Mouse (Mus musculus): Measurements from ENCODE around the gene Slc9a9. TPM values are rescaled to one million over a fixed set of nuclear protein-coding genes. Genes with fewer than 3 reads are reported as not detected.

Gene Slc9a9
- polyA plus RNA-seq, 1 experiment from 2014 or later = 1.2 TPM

DNA sequence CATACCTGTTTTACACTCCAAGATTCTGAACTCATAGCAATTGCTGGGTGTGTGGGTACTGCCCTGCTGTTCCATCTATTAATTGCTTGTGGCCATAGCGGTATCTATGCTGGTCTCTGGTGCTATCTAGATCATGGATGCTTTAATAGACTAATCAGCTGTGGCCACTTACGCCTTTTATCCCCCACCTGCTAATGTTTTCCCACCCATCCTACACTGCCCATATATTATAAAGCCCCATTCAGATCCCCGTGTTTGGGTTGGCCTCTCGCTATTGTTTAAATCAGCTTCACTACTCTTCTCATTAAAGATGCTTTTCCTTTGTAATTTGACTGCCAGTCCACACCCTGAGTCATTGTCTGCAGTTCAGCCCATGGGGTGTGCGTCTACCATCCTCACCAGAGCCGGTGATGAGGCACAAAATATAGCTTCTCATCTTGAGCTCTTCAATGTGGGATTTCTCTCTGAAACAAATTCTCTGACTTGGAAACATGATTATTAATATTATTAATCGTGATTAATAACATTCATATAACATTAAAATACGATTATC, 168.8 kb downstream of the Slc9a9 start:
- H3K27me3 ChIP-seq (ENCODE audit: control insufficient read depth, insufficient read depth, low read length) = no peaks in the 10 kb centered on the region

DNA sequence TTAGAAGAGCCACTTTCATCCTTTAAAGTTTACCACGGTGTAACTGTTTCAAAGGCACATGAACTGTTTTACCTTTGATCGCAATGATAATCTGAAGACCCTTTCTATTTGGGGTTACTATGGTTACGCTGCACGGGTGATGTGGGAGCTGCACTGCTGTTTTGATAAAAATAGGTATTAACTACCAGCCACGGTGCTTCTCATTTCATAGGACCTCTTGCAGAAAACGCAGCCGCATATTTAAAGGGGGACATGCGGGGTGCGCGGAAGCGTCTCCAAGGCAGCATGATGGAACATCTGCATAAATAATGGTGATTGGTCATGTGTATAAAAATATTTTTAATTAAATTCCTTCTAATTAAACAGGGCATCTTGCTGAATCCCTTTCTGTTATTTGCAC, 169.5 kb downstream of the Slc9a9 start:
- H3K4me1 ChIP-seq (ENCODE audit: control insufficient read depth, insufficient read depth, low read length) = no peaks in the 10 kb centered on the region
- no peak overlapping the region for H3K9ac ChIP-seq (ENCODE audit: low read length)
- no peak for ATAC-seq (ENCODE audit: insufficient number of reproducible peaks, low FRiP score, low TSS enrichment, low read depth)
- no peak overlapping the region for H3K4me3 ChIP-seq (ENCODE audit: low read depth, low read length)
- no peaks in the 10 kb centered on the region for H3K36me3 ChIP-seq (ENCODE audit: control insufficient read depth, insufficient read depth, low read length)
- H3K27me3 ChIP-seq (ENCODE audit: control insufficient read depth, insufficient read depth, low read length) = no peaks in the 10 kb centered on the region
- DNase-seq (ENCODE audit: low spot score) = no peak
- WGBS = 91% methylated on average over 11 of the region's 11 CpGs
- no peak overlapping the region for H3K27ac ChIP-seq (replicated peaks; ENCODE audit: low read depth, low read length)
- no peak overlapping the region for H3K4me2 ChIP-seq (ENCODE audit: low read depth, severe bottlenecking)
- no peaks in the 10 kb centered on the region for H3K9me3 ChIP-seq (ENCODE audit: control insufficient read depth, low read length)

More for the DNA sequence above, 168.8 kb downstream of the Slc9a9 start:
- H3K36me3 ChIP-seq (ENCODE audit: control insufficient read depth, insufficient read depth, low read length) = no peaks in the 10 kb centered on the region
- H3K4me3 ChIP-seq (ENCODE audit: low read depth, low read length) = no peak overlapping the region
- no peak overlapping the region for H3K27ac ChIP-seq (replicated peaks; ENCODE audit: low read depth, low read length)
- H3K4me2 ChIP-seq (ENCODE audit: low read depth, severe bottlenecking) = no peak overlapping the region
- no peaks in the 10 kb centered on the region for H3K4me1 ChIP-seq (ENCODE audit: control insufficient read depth, insufficient read depth, low read length)
- ATAC-seq (ENCODE audit: insufficient number of reproducible peaks, low FRiP score, low TSS enrichment, low read depth) (no peak), DNase-seq (ENCODE audit: low spot score) (no peak)
- no peak overlapping the region for H3K9ac ChIP-seq (ENCODE audit: low read length)
- 88% methylated on average over 8 of the region's 8 CpGs for WGBS
- H3K9me3 ChIP-seq (ENCODE audit: control insufficient read depth, low read length) = no peaks in the 10 kb centered on the region

DNA sequence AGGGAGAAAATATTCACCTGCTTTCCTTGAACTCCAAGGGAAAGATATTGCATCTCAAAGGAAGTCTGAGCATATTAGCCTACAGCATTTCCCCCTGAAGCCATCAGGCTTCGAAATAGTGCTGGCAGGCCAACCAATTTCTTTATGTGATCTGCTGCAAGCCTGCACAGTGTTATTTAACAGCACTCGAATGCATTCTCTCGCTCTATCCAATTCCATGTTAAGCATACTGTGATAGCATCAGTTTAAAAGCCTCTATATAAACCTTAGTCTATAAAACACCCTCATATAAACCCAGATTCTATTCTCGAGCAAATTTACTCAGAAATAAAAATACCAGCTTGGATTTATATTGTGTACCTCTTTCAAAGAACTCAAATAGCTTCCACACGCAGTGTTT, 170.7 kb downstream of the Slc9a9 start:
- Histone ChIP-seq H3K4me1 (ENCODE audit: control insufficient read depth, insufficient read depth, low read length) (no peaks in the 10 kb centered on the region), H3K4me3 (ENCODE audit: low read depth, low read length) (no peak overlapping the region), H3K27ac (replicated peaks; ENCODE audit: low read depth, low read length) (no peak overlapping the region), H3K27me3 (ENCODE audit: control insufficient read depth, insufficient read depth, low read length) (no peaks in the 10 kb centered on the region), H3K9ac (ENCODE audit: low read length) (no peak overlapping the region), H3K9me3 (ENCODE audit: control insufficient read depth, low read length) (no peaks in the 10 kb centered on the region), H3K4me2 (ENCODE audit: low read depth, severe bottlenecking) (no peak overlapping the region), H3K36me3 (ENCODE audit: control insufficient read depth, insufficient read depth, low read length) (no peaks in the 10 kb centered on the region)
- ATAC-seq (ENCODE audit: insufficient number of reproducible peaks, low FRiP score, low TSS enrichment, low read depth) = no peak
- 65% methylated on average over 5 of the region's 5 CpGs for WGBS
- no peak for DNase-seq (ENCODE audit: low spot score)

DNA sequence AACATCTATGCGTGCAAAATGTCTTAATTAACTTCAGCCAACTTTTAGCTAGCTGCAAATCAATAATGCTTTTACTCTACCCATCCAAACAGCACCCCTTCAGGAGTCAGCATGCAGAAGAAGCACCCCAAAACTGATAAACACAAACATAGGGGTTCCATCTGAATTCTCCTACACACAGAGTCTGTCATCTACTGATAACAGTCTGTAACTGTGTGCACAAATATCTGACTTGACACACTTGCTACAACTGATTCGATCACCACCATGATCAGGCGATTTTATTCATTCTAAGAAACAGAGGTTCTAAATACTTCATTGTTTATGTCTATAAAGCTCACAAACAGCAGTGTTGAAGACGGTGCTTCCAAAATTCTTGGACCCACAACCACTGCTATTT, 171.3 kb downstream of the Slc9a9 start:
- H3K36me3 ChIP-seq (ENCODE audit: control insufficient read depth, insufficient read depth, low read length) = no peaks in the 10 kb centered on the region
- H3K9me3 ChIP-seq (ENCODE audit: control insufficient read depth, low read length) = no peaks in the 10 kb centered on the region
- WGBS = 92% methylated on average over 4 of the region's 4 CpGs
- no peaks in the 10 kb centered on the region for H3K27me3 ChIP-seq (ENCODE audit: control insufficient read depth, insufficient read depth, low read length)
- no peak overlapping the region for H3K27ac ChIP-seq (replicated peaks; ENCODE audit: low read depth, low read length)
- H3K4me2 ChIP-seq (ENCODE audit: low read depth, severe bottlenecking) = no peak overlapping the region
- DNase-seq (ENCODE audit: low spot score) = no peak
- no peaks in the 10 kb centered on the region for H3K4me1 ChIP-seq (ENCODE audit: control insufficient read depth, insufficient read depth, low read length)
- H3K9ac ChIP-seq (ENCODE audit: low read length) = no peak overlapping the region
- no peak for ATAC-seq (ENCODE audit: insufficient number of reproducible peaks, low FRiP score, low TSS enrichment, low read depth)
- no peak overlapping the region for H3K4me3 ChIP-seq (ENCODE audit: low read depth, low read length)

GRCm38 (mm10) chr9:94844176-94844575, 174.5 kb downstream of the Slc9a9 start:
- Histone ChIP-seq H3K4me1 (ENCODE audit: control insufficient read depth, insufficient read depth, low read length) (no peaks in the 10 kb centered on the region), H3K9me3 (ENCODE audit: control insufficient read depth, low read length) (no peaks in the 10 kb centered on the region), H3K4me3 (ENCODE audit: low read depth, low read length) (no peak overlapping the region), H3K9ac (ENCODE audit: low read length) (no peak overlapping the region), H3K27me3 (ENCODE audit: control insufficient read depth, insufficient read depth, low read length) (no peaks in the 10 kb centered on the region), H3K36me3 (ENCODE audit: control insufficient read depth, insufficient read depth, low read length) (no peaks in the 10 kb centered on the region), H3K4me2 (ENCODE audit: low read depth, severe bottlenecking) (no peak overlapping the region), H3K27ac (replicated peaks; ENCODE audit: low read depth, low read length) (no peak overlapping the region)
- WGBS = 84% methylated on average over 3 of the region's 3 CpGs
- DNase-seq (ENCODE audit: low spot score) (no peak), ATAC-seq (ENCODE audit: insufficient number of reproducible peaks, low FRiP score, low TSS enrichment, low read depth) (no peak)

DNA sequence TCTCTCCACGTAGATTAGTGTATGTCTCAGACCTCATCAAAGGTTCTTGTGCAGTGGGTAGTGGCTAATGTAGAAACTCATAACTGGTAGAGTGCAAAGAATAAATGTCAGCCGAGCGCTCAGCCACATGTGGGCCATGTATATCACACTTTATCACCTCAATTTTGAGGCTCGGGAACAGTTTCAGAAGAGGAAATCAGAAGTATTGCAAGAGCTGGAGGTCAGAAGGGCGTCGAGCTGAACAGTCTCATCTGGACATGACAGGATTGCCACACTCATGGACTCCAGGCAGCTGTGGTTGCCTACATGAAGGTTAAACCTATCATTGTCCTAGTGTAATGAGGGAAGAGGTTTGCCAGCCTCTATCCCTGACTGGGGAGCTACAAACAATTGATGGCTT, 177.9 kb downstream of the Slc9a9 start:
- H3K27ac ChIP-seq (replicated peaks; ENCODE audit: low read depth, low read length) = no peak overlapping the region
- H3K36me3 ChIP-seq (ENCODE audit: control insufficient read depth, insufficient read depth, low read length) = no peaks in the 10 kb centered on the region
- DNase-seq (ENCODE audit: low spot score) (no peak), ATAC-seq (ENCODE audit: insufficient number of reproducible peaks, low FRiP score, low TSS enrichment, low read depth) (no peak)
- no peaks in the 10 kb centered on the region for H3K4me1 ChIP-seq (ENCODE audit: control insufficient read depth, insufficient read depth, low read length)
- no peaks in the 10 kb centered on the region for H3K9me3 ChIP-seq (ENCODE audit: control insufficient read depth, low read length)
- 89% methylated on average over 6 of the region's 6 CpGs for WGBS
- H3K4me2 ChIP-seq (ENCODE audit: low read depth, severe bottlenecking) = no peak overlapping the region
- no peaks in the 10 kb centered on the region for H3K27me3 ChIP-seq (ENCODE audit: control insufficient read depth, insufficient read depth, low read length)
- no peak overlapping the region for H3K4me3 ChIP-seq (ENCODE audit: low read depth, low read length)
- H3K9ac ChIP-seq (ENCODE audit: low read length) = no peak overlapping the region

DNA sequence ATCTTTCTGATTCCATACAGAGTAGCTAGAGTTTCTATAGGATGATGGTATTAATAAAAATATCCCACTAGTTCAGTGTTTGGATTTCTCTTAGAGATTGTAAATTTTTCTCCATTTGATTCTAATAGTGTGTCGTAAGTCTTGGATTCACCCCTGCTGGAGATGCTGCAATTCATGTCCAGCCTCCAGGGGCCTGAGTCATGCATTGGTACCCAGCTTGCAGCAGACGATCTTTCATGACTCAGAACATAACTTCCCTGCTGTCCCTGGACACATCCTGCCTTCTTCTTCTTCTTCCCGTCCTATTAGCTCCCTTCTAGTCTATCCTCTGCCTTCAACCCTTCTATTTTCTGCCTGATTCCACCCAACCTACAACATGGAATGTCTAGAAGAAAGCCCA, 181.8 kb downstream of the Slc9a9 start:
- Histone ChIP-seq H3K27me3 (ENCODE audit: control insufficient read depth, insufficient read depth, low read length) (no peaks in the 10 kb centered on the region), H3K27ac (replicated peaks; ENCODE audit: low read depth, low read length) (no peak overlapping the region), H3K36me3 (ENCODE audit: control insufficient read depth, insufficient read depth, low read length) (no peaks in the 10 kb centered on the region), H3K4me1 (ENCODE audit: control insufficient read depth, insufficient read depth, low read length) (no peaks in the 10 kb centered on the region), H3K9ac (ENCODE audit: low read length) (no peak overlapping the region), H3K9me3 (ENCODE audit: control insufficient read depth, low read length) (no peaks in the 10 kb centered on the region), H3K4me2 (ENCODE audit: low read depth, severe bottlenecking) (no peak overlapping the region), H3K4me3 (ENCODE audit: low read depth, low read length) (no peak overlapping the region)
- DNase-seq (ENCODE audit: low spot score) (no peak), ATAC-seq (ENCODE audit: insufficient number of reproducible peaks, low FRiP score, low TSS enrichment, low read depth) (no peak)
- 72% methylated on average over 3 of the region's 3 CpGs for WGBS

- Histone ChIP-seq H3K36me3 (ENCODE audit: control insufficient read depth, insufficient read depth, low read length) (no peaks in the 10 kb centered on the region), H3K9ac (ENCODE audit: low read length) (no peak overlapping the region), H3K27me3 (ENCODE audit: control insufficient read depth, insufficient read depth, low read length) (no peaks in the 10 kb centered on the region), H3K4me3 (ENCODE audit: low read depth, low read length) (no peak overlapping the region), H3K9me3 (ENCODE audit: control insufficient read depth, low read length) (no peaks in the 10 kb centered on the region), H3K4me2 (ENCODE audit: low read depth, severe bottlenecking) (no peak overlapping the region), H3K27ac (replicated peaks; ENCODE audit: low read depth, low read length) (no peak overlapping the region), H3K4me1 (ENCODE audit: control insufficient read depth, insufficient read depth, low read length) (no peaks in the 10 kb centered on the region)
- 66% methylated on average over 3 of the region's 3 CpGs for WGBS
- no peak for DNase-seq (ENCODE audit: low spot score)
- ATAC-seq (ENCODE audit: insufficient number of reproducible peaks, low FRiP score, low TSS enrichment, low read depth) = no peak
Observed at GRCm38 (mm10) chr9:94856093-94856492, 186.4 kb downstream of the Slc9a9 start.

- WGBS = 69% methylated on average over 1 of the region's 1 CpGs
- Histone ChIP-seq H3K27me3 (ENCODE audit: control insufficient read depth, insufficient read depth, low read length) (no peaks in the 10 kb centered on the region), H3K4me2 (ENCODE audit: low read depth, severe bottlenecking) (no peak overlapping the region), H3K27ac (replicated peaks; ENCODE audit: low read depth, low read length) (no peak overlapping the region), H3K36me3 (ENCODE audit: control insufficient read depth, insufficient read depth, low read length) (no peaks in the 10 kb centered on the region), H3K4me1 (ENCODE audit: control insufficient read depth, insufficient read depth, low read length) (no peaks in the 10 kb centered on the region), H3K9ac (ENCODE audit: low read length) (no peak overlapping the region), H3K9me3 (ENCODE audit: control insufficient read depth, low read length) (no peaks in the 10 kb centered on the region), H3K4me3 (ENCODE audit: low read depth, low read length) (no peak overlapping the region)
- ATAC-seq (ENCODE audit: insufficient number of reproducible peaks, low FRiP score, low TSS enrichment, low read depth) = no peak
- DNase-seq (ENCODE audit: low spot score) = no peak
Observed at GRCm38 (mm10) chr9:94868557-94868956, 198.8 kb downstream of the Slc9a9 start.
